Mouse (Mus musculus) testis, adult 2 months (tissue): ENCODE measurements around the gene Tmem92.

ENCODE experiments used
- CTCF ChIP-seq: fragments of 200-500 bp; IDR thresholded peaks from 2 replicates; pipeline ENCODE4 v1.5.1; 2012; ENCODE audit warnings: low read depth, mild to moderate bottlenecking, inconsistent platforms, low read length, moderate library complexity; ENCODE audit not compliant: control insufficient read depth, insufficient read depth, insufficient replicate concordance
- POLR2A ChIP-seq: fragments of 200-500 bp; IDR thresholded peaks from 2 replicates; pipeline ENCODE4 v1.6.1; 2012; ENCODE audit warnings: low read depth, mild to moderate bottlenecking, inconsistent platforms, low read length, moderate library complexity; ENCODE audit not compliant: control insufficient read depth

DNA sequence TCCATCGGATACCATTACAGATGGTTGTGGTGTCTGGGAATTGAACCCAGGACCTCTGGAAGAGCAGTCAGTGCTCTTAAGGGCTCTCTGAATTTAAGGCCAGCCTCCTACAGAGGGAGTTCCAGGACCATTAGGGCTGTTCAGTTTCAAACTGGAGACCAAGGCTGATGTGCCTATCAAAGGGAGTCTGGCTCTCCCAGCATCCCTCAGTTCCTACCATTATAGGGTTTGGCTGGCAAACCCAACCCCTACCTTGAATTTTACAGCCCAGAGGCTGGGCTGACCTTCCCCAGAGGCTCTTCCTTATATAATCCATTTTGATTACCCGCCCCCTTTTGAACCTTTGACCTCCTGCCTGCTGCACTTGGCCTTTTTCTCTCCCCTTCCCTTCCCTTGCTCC, 46.8 kb downstream of the Tmem92 start:
- TF ChIP-seq POLR2A (no peak), CTCF (no peak)
